Mouse (Mus musculus) Patski (cell line): ENCODE data around the gene Cyp2d9. TPM values are rescaled to one million over a fixed set of nuclear protein-coding genes. Genes with fewer than 3 reads are reported as not detected.
"Not testable (repeated sequence)": the region's sequence is repeated elsewhere in the genome, so short reads cannot be mapped to it uniquely, and the experiment has no call there.

Experiments
- ATAC-seq: fragments of 100-300 bp; one replicate; pipeline ENCODE4 v1.8.0; 2021
- CTCF ChIA-PET: fragments of 350-600 bp; sonication (Branson Sonifier 250); formaldehyde crosslinking; loops from one replicate; lab custom pipeline; 2022; ENCODE audit warnings: inconsistent platforms; lab: Charles Lee
- POLR2A ChIA-PET: fragments of 350-600 bp; sonication (Branson Sonifier 250); formaldehyde crosslinking; loops from one replicate; lab custom pipeline; 2022; ENCODE audit warnings: antibody characterized with exemption, inconsistent platforms; lab: Charles Lee
- DNase-seq: peaks from one replicate; pipeline ENCODE4 v3.0.0-alpha.2; 2011; ENCODE audit warnings: low read depth, low spot score
- H3K27me3 ChIP-seq: fragments of 371-371 bp; one replicate; pipeline ENCODE4 v1.5.1; 2021
- CTCF ChIP-seq: fragments of 100-300 bp; IDR thresholded peaks from one replicate; pipeline ENCODE4 v1.5.1; 2021
- in situ Hi-C: fragments of 300-500 bp; cut with MboI; formaldehyde crosslinking; loops from 3 replicates; pipeline ENCODE4 v1.11.1; 2018; ENCODE audit warnings: low pct_unique_long_range_greater_than_20kb, mixed read lengths
- polyA plus RNA-seq: library from polyadenylated mRNA; unstranded; gene quantifications from one replicate; pipeline ENCODE4 v1.2.3, GENCODE M21; 2021

Gene Cyp2d9
- polyA plus RNA-seq, result not detected

GRCm38 (mm10) chr15:82433137-82433536 is at the start of gene Cyp2d9:
Gene Cyp2d9 (plus strand): TSS chr15:82433437.
- ChIA-PET CTCF (no interaction called here), POLR2A (no interaction called here)
- DNase-seq, result no peak
- TF ChIP-seq CTCF, result no peak
- in situ Hi-C loops, result no loop called here
- ATAC-seq, result no peak
- H3K27me3 ChIP-seq, result peaks cover 13% of the 10 kb centered on the region

DNA sequence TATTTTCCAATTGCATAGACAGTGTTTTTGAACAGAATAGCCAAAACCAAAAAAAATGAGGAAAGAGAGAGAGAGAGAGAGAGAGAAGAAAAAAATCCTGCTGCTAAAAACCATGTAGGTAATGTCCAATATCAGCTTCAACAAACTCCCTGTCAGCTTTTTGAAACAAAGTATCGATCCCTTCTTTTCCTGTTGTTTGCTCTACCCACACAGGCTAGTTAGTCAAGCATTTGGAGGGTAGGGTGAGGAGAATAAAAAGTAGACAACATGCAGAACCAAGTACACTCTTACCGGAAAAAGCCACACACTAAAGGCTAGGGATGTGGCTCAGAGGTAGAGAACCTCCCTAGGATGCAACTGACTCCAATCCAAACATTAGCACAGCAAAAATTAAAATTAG is 47.5 kb upstream of the Cyp2d9 start:
- no peak for DNase-seq
- peaks cover 34% of the 10 kb centered on the region for H3K27me3 ChIP-seq
- in situ Hi-C loops, result no loop called here
- POLR2A ChIA-PET, result no interaction called here
- CTCF ChIA-PET, result no interaction called here
- ATAC-seq, result no peak
- TF ChIP-seq CTCF, result no peak

GRCm38 (mm10) chr15:82389916-82390315 is 43.3 kb upstream of the Cyp2d9 start:
- in situ Hi-C loops, DNase-seq, ATAC-seq, CTCF ChIA-PET, POLR2A ChIA-PET: not testable (repeated sequence)
- H3K27me3 ChIP-seq, result peaks cover 13% of the 10 kb centered on the region

GRCm38 (mm10) chr15:82393922-82394321 is 39.3 kb upstream of the Cyp2d9 start, which contains the start of gene Cyp2d11:
Gene Cyp2d11 (minus strand): TSS chr15:82394022.
- CTCF ChIA-PET, result not testable (repeated sequence)

GRCm38 (mm10) chr15:82395955-82396354 is 37.3 kb upstream of the Cyp2d9 start:
- CTCF ChIA-PET, POLR2A ChIA-PET, H3K27me3 ChIP-seq, DNase-seq, ATAC-seq: not testable (repeated sequence)
- in situ Hi-C loops, result loop anchor here (5.0 kb wide), 1 partner anchor 51 kb away; no protein-coding TSS in a partner anchor

More at GRCm38 (mm10) chr15:82393922-82394321, 39.3 kb upstream of the Cyp2d9 start, which contains the start of gene Cyp2d11:
- H3K27me3 ChIP-seq, POLR2A ChIA-PET, in situ Hi-C loops, ATAC-seq, DNase-seq: not testable (repeated sequence)

- in situ Hi-C loops, result no loop called here
- peaks cover 2% of the 10 kb centered on the region for H3K27me3 ChIP-seq
- CTCF ChIA-PET, result no interaction called here
- ATAC-seq (no peak), DNase-seq (no peak)
- POLR2A ChIA-PET, result no interaction called here
- TF ChIP-seq CTCF, result no peak
These were observed 31.7 kb upstream of the Cyp2d9 start for GRCm38 (mm10) chr15:82401516-82401915.

DNA sequence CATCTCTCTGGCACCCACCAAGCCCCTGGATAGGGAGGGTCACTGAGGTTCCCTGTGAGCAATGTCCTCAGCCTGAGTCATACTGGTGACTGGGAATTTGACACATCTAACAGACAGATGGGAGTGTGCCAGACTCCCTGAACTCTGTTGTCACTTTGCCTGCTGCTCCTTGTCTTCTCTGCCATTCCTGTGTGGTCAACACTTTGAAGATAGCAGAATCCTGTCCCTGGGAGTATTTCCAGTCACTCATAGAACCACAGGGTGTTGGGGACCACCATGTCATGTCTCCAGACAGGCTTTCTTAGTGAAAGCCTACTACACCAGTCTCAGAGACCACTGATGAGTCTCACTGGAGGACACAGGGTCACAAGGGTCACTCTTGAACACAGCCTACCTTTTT is 31.1 kb upstream of the Cyp2d9 start:
- ChIA-PET POLR2A (no interaction called here), CTCF (no interaction called here)
- ATAC-seq, result no peak
- no peak for TF ChIP-seq CTCF
- DNase-seq, result no peak
- H3K27me3 ChIP-seq, result peaks cover 2% of the 10 kb centered on the region
- in situ Hi-C loops, result no loop called here

GRCm38 (mm10) chr15:82402741-82403140 is 30.5 kb upstream of the Cyp2d9 start:
- POLR2A ChIA-PET, result no interaction called here
- in situ Hi-C loops, result no loop called here
- ATAC-seq (no peak), DNase-seq (no peak)
- no peak for TF ChIP-seq CTCF
- H3K27me3 ChIP-seq, result peaks cover 2% of the 10 kb centered on the region
- CTCF ChIA-PET, result no interaction called here

DNA sequence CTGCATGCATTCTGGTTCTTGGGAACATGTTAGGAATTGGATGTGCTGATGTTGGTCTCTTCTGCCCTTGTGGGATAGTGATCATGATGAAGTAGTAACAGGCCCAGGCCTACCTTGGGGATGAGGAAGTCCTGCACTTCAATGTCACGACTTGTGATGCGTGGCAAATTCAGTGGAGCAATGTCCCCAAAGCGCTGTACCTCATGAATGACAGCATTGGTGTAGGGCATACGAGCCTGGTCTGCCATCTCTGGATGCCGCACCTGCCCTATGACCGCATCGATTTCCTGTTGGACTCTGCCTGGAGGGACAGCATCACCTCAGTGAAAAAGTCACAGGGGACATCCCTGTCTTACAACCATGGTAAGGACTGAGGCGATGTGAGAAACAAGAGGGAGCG is 29.6 kb upstream of the Cyp2d9 start:
- TF ChIP-seq CTCF, result no peak
- DNase-seq, result no peak
- H3K27me3 ChIP-seq, result peaks cover 2% of the 10 kb centered on the region
- in situ Hi-C loops, result no loop called here
- ATAC-seq, result no peak
- ChIA-PET POLR2A (no interaction called here), CTCF (no interaction called here)

- ATAC-seq (no peak), DNase-seq (no peak)
- POLR2A ChIA-PET, result no interaction called here
- TF ChIP-seq CTCF, result no peak
- peaks cover 2% of the 10 kb centered on the region for H3K27me3 ChIP-seq
- CTCF ChIA-PET, result no interaction called here
- in situ Hi-C loops, result no loop called here
These were observed 29.1 kb upstream of the Cyp2d9 start for GRCm38 (mm10) chr15:82404163-82404562.

DNA sequence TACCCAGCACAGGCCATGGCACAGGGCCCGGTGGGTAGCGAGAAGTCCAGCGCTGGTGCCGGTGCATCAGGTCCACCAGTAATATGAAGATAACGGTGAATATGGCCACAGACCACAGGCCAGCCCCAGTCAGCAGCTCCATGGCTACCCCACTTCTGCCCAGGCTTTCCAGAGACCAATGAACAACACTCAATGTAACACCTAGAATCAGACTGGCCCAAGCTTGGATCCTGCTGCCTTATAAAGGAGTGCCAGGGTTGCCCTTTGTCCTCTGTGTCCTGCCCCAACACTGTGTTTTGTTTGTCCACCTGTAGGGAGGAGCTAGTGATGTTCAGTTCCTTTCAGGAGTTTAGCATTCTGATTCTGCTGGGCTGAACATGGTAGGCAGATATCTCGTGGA is 26.3 kb upstream of the Cyp2d9 start, which contains the start of gene Cyp2d10:
Cyp2d10 (minus strand) TSS at position 215 of the 400 bp plus-strand sequence.
- ChIA-PET POLR2A (no interaction called here), CTCF (no interaction called here)
- DNase-seq (no peak), ATAC-seq (no peak)
- no peak for TF ChIP-seq CTCF
- in situ Hi-C loops, result no loop called here
- peaks cover 2% of the 10 kb centered on the region for H3K27me3 ChIP-seq

DNA sequence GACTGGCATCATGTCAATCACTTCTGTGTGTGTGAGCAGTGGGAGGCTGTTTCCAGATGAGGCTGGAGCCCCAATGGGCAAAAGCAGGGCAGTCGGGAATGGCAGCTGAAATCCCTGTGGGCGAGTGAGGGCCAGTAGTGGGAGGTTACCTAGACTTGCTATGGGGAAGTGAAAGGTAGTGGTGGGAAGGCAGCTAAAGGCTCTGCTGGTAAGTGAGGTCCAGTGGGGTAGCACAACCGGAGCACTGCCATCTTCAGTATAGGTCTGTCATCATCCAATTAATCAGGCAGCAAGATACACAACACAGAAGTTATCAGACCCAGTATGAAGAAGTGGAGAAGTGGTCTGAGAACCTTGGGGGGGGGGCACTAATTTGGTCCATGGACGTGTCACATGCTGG is 25.7 kb upstream of the Cyp2d9 start:
- peaks cover 2% of the 10 kb centered on the region for H3K27me3 ChIP-seq
- CTCF ChIA-PET, result no interaction called here
- TF ChIP-seq CTCF, result no peak
- POLR2A ChIA-PET, result no interaction called here
- in situ Hi-C loops, result no loop called here
- ATAC-seq (no peak), DNase-seq (no peak)
